Mouse (Mus musculus): ENCODE data around the gene Fetub. TPM values are rescaled to one million over a fixed set of nuclear protein-coding genes. Genes with fewer than 3 reads are reported as not detected.
"Not testable (repeated sequence)": the region's sequence is repeated elsewhere in the genome, so short reads cannot be mapped to it uniquely, and the experiment has no call there.

Fetub gene
- polyA plus RNA-seq, 1 experiment = 1.2 TPM

- Histone ChIP-seq H3K4me3 (ENCODE audit: control insufficient read depth, insufficient read depth, low read length) (no peak overlapping the region), H3K27ac (ENCODE audit: control insufficient read depth, insufficient read depth, low read length) (no peak overlapping the region), H3K27me3 (ENCODE audit: control insufficient read depth, insufficient read depth, low read length) (no peaks in the 10 kb centered on the region), H3K36me3 (ENCODE audit: control insufficient read depth, insufficient read depth, low read length) (no peaks in the 10 kb centered on the region), H3K4me1 (replicated peaks; ENCODE audit: control insufficient read depth, insufficient read depth, low read length) (no peaks in the 10 kb centered on the region)
- TF ChIP-seq POLR2A (IDR thresholded peaks at IDR 0.05; ENCODE audit: control insufficient read depth, extremely low read depth, insufficient read depth, low read length, poor library complexity) (no peak), CTCF (IDR thresholded peaks at IDR 0.05; ENCODE audit: borderline replicate concordance, control insufficient read depth, extremely low read depth, insufficient read depth, low read length, poor library complexity) (no peak)
- 93% methylated on average over 12 of the region's 12 CpGs for WGBS
- no peak for DNase-seq
Measured at GRCm38 (mm10) chr16:22937631-22938030, 19.5 kb downstream of the Fetub start.

DNA sequence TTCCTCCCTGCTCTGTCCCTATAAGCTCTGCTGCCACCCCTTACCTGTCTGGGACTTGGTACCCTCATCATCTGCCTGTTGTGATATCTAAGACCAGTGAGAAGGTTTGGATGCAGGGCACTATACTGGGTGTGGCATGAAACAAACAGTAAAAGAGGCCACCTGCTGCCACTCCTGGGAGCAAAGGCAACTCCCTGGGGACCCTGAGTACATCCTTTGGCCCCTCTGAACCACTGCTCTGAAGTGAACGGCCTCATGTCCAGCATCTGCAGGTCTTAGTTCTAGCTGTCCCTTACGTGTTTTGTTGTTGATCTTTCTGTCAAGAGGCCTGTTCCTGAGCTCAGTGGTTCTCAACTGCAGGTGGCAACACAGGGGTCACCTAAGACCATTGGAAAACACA, 20.4 kb downstream of the Fetub start:
- Histone ChIP-seq H3K36me3 (ENCODE audit: control insufficient read depth, insufficient read depth, low read length) (no peaks in the 10 kb centered on the region), H3K4me1 (replicated peaks; ENCODE audit: control insufficient read depth, insufficient read depth, low read length) (no peaks in the 10 kb centered on the region), H3K27me3 (ENCODE audit: control insufficient read depth, insufficient read depth, low read length) (no peaks in the 10 kb centered on the region), H3K4me3 (ENCODE audit: control insufficient read depth, insufficient read depth, low read length) (no peak overlapping the region), H3K27ac (ENCODE audit: control insufficient read depth, insufficient read depth, low read length) (no peak overlapping the region)
- DNase-seq = no peak
- WGBS = 81% methylated on average over 2 of the region's 2 CpGs
- TF ChIP-seq POLR2A (IDR thresholded peaks at IDR 0.05; ENCODE audit: control insufficient read depth, extremely low read depth, insufficient read depth, low read length, poor library complexity) (no peak), CTCF (IDR thresholded peaks at IDR 0.05; ENCODE audit: borderline replicate concordance, control insufficient read depth, extremely low read depth, insufficient read depth, low read length, poor library complexity) (no peak)

DNA sequence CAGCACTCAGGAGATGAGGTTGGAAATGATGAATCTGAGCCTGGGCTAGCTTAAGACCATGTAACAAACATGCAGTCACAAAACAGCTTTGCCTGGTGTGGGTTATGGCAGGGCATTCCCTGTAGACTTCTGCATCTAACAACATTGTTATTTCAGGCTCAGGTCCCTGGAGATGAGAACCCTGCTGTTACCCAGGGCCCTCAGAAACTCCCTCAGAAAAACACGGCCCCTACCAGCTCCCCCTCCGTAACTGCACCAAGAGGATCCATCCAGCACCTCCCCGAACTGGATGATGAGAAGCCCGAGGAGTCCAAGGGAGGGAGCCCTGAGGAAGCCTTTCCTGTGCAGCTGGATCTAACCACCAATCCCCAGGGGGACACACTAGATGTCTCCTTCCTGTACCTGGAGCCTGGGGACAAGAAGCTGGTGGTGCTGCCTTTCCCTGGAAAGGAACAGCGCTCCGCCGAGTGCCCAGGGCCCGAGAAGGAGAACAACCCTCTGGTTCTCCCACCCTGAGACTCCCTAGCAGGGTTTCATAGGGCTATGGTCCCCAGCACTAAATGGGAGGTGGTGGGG, 21.1 kb downstream of the Fetub start:
- H3K4me1 ChIP-seq (replicated peaks; ENCODE audit: control insufficient read depth, insufficient read depth, low read length) = no peaks in the 10 kb centered on the region
- no peak overlapping the region for H3K4me3 ChIP-seq (ENCODE audit: control insufficient read depth, insufficient read depth, low read length)
- no peaks in the 10 kb centered on the region for H3K27me3 ChIP-seq (ENCODE audit: control insufficient read depth, insufficient read depth, low read length)
- TF ChIP-seq CTCF (IDR thresholded peaks at IDR 0.05; ENCODE audit: borderline replicate concordance, control insufficient read depth, extremely low read depth, insufficient read depth, low read length, poor library complexity) (no peak), POLR2A (IDR thresholded peaks at IDR 0.05; ENCODE audit: control insufficient read depth, extremely low read depth, insufficient read depth, low read length, poor library complexity) (no peak)
- no peak for DNase-seq
- no peaks in the 10 kb centered on the region for H3K36me3 ChIP-seq (ENCODE audit: control insufficient read depth, insufficient read depth, low read length)
- H3K27ac ChIP-seq (ENCODE audit: control insufficient read depth, insufficient read depth, low read length) = no peak overlapping the region
- WGBS = 87% methylated on average over 8 of the region's 8 CpGs

DNA sequence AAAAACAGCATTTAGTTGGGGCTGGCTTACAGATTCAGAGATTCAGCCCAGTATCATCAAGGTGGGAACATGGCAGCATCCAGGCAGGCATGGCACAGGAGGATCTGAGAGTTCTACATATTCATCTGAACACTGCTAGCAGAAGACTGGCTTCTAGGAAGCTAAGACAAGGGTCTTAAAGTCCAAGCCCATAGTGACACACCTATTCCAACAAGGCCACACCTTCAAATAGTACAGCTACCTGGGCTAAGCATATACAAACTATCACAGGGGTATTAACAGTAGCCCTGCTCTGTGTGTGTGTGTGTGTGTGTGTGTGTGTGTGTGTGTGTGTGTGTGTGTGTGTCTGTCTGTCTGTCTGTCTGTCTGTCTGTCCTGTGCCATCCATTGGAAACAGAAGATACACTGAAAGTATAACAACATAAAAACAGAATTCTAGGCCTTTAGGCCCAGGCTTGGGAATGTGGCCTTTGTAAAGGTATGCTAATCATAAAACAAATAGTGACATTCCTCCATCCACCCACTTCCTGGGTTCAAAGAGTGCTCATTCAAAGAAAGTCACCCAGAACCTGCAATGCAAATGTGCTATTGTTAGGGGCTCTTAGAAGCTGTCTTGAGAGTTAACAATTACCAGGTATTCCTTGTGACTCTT, 23.8 kb downstream of the Fetub start:
- not testable (repeated sequence) for H3K4me3 ChIP-seq (ENCODE audit: control insufficient read depth, insufficient read depth, low read length); H3K36me3 ChIP-seq (ENCODE audit: control insufficient read depth, insufficient read depth, low read length); H3K27ac ChIP-seq (ENCODE audit: control insufficient read depth, insufficient read depth, low read length); DNase-seq; H3K27me3 ChIP-seq (ENCODE audit: control insufficient read depth, insufficient read depth, low read length); H3K4me1 ChIP-seq (replicated peaks; ENCODE audit: control insufficient read depth, insufficient read depth, low read length)

DNA sequence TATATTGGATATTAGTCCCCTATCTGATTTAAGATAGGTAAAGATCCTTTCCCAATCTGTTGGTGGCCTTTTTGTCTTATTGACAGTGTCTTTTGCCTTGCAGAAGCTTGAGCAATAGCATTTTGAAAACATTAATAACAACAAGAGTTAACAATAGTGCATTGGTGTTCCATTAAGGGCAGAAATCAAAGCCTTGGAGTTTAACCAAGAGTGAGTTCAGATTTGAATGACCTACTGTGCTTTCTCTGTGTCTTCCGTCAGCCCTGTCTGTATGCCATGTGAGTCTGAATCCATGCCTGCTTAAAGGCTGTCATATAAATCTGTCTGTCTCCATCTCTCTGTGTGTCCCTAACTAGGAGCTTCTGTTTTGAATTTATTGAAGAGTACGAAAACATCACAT, 29.2 kb downstream of the Fetub start:
- no peaks in the 10 kb centered on the region for H3K4me1 ChIP-seq (replicated peaks; ENCODE audit: control insufficient read depth, insufficient read depth, low read length)
- 95% methylated on average over 2 of the region's 2 CpGs for WGBS
- no peak for DNase-seq
- no peak for TF ChIP-seq CTCF (IDR thresholded peaks at IDR 0.05; ENCODE audit: borderline replicate concordance, control insufficient read depth, extremely low read depth, insufficient read depth, low read length, poor library complexity)
- TF ChIP-seq POLR2A (IDR thresholded peaks at IDR 0.05; ENCODE audit: control insufficient read depth, extremely low read depth, insufficient read depth, low read length, poor library complexity) = no peak
- H3K4me3 ChIP-seq (ENCODE audit: control insufficient read depth, insufficient read depth, low read length) = no peak overlapping the region
- no peak overlapping the region for H3K27ac ChIP-seq (ENCODE audit: control insufficient read depth, insufficient read depth, low read length)
- no peaks in the 10 kb centered on the region for H3K36me3 ChIP-seq (ENCODE audit: control insufficient read depth, insufficient read depth, low read length)
- H3K27me3 ChIP-seq (ENCODE audit: control insufficient read depth, insufficient read depth, low read length) = no peaks in the 10 kb centered on the region

GRCm38 (mm10) chr16:22950840-22951395, 32.8 kb downstream of the Fetub start, which contains the start of gene Hrg:
Gene Hrg (plus strand): TSS chr16:22951072.
- DNase-seq = no peak
- Histone ChIP-seq H3K4me1 (replicated peaks; ENCODE audit: control insufficient read depth, insufficient read depth, low read length) (no peaks in the 10 kb centered on the region), H3K36me3 (ENCODE audit: control insufficient read depth, insufficient read depth, low read length) (no peaks in the 10 kb centered on the region), H3K27me3 (ENCODE audit: control insufficient read depth, insufficient read depth, low read length) (no peaks in the 10 kb centered on the region), H3K27ac (ENCODE audit: control insufficient read depth, insufficient read depth, low read length) (no peak within 1 kb of the TSS), H3K4me3 (ENCODE audit: control insufficient read depth, insufficient read depth, low read length) (no peak within 1 kb of the TSS)
- TF ChIP-seq POLR2A (IDR thresholded peaks at IDR 0.05; ENCODE audit: control insufficient read depth, extremely low read depth, insufficient read depth, low read length, poor library complexity) (no peak), CTCF (IDR thresholded peaks at IDR 0.05; ENCODE audit: borderline replicate concordance, control insufficient read depth, extremely low read depth, insufficient read depth, low read length, poor library complexity) (no peak)
- 95% methylated on average over 6 of the region's 6 CpGs for WGBS
